Mouse (Mus musculus) ES-Bruce4 (cell line): ENCODE measurements around the gene Iqcd.

Experiments used
- CTCF ChIP-seq: IDR thresholded peaks from one replicate; pipeline ENCODE4 v1.8.1; 2011; ENCODE audit warnings: low read depth, low read length
- EP300 ChIP-seq: IDR thresholded peaks from 2 replicates; pipeline ENCODE4 v1.6.1; 2011; ENCODE audit warnings: low read depth, low read length; ENCODE audit not compliant: insufficient read depth
- POLR2A ChIP-seq: IDR thresholded peaks from one replicate; pipeline ENCODE4 v1.8.1; 2011; ENCODE audit warnings: low read length; ENCODE audit not compliant: insufficient read depth

DNA sequence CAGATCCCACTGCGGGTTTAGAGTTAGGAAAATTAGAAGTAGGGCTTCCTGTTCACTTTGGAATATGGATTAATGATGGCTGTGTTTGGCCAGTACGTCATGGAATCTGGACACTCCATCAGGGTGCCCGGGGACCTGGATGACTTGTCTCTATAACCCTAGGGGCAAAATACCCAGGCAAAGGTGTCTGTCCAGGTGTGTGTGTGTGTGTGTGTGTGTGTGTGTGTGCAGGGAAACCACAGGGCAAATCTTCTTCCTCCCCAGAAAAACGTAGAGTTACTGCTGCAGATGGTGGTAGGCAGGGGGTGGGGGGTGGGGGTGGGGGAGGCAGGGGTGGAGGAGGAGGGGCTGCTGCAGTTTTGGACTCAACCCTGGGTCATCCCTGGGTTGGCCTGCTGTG is 58.5 kb downstream of the Iqcd start:
- no peak for TF ChIP-seq POLR2A
- TF ChIP-seq CTCF = no peak
- TF ChIP-seq EP300 = no peak
